Mouse (Mus musculus) G1E (cell line): ENCODE results near the gene Cltb. TPM values are rescaled to one million over a fixed set of nuclear protein-coding genes. Genes with fewer than 3 reads are reported as not detected.
"Not testable (repeated sequence)": the region's sequence is repeated elsewhere in the genome, so short reads cannot be mapped to it uniquely, and the experiment has no call there.

Source experiments
- ATAC-seq: 2 replicates; pipeline ENCODE4 v1.8.0; 2016; ENCODE audit warnings: mild to moderate bottlenecking; ENCODE audit not compliant: insufficient number of reproducible peaks, poor library complexity, low FRiP score, severe bottlenecking; ENCODE audit errors: extremely low read depth
- DNase-seq: peaks from one replicate; pipeline ENCODE4 v3.0.0; 2012; ENCODE audit warnings: low spot score
- H3K27me3 ChIP-seq: 2 replicates; pipeline ENCODE4 v1.6.1; 2012; ENCODE audit warnings: mild to moderate bottlenecking, low read length, inconsistent platforms; ENCODE audit not compliant: insufficient read depth
- H3K36me3 ChIP-seq: replicated peaks from 2 replicates; pipeline ENCODE3; 2012; ENCODE audit warnings: mild to moderate bottlenecking, inconsistent platforms
- H3K4me1 ChIP-seq: 2 replicates; pipeline ENCODE4 v1.6.1; 2012; ENCODE audit warnings: low read depth, low read length, inconsistent platforms, mixed read lengths; ENCODE audit not compliant: insufficient read depth
- H3K4me3 ChIP-seq: 2 replicates; pipeline ENCODE4 v1.5.1; 2012; ENCODE audit warnings: low read depth, mild to moderate bottlenecking, inconsistent platforms, low read length, moderate library complexity, mixed read lengths
- H3K9me3 ChIP-seq: replicated peaks from 2 replicates; pipeline ENCODE4 v1.6.1; 2012; ENCODE audit warnings: inconsistent platforms
- CTCF ChIP-seq: IDR thresholded peaks from 2 replicates; pipeline ENCODE4 v1.5.1; 2012; ENCODE audit warnings: low read depth, low read length, inconsistent platforms, mixed read lengths
- GATA1 ChIP-seq: IDR thresholded peaks from 2 replicates; pipeline ENCODE4 v1.6.1; 2012; ENCODE audit warnings: borderline replicate concordance, low read length, inconsistent platforms, mixed read lengths
- GATA2 ChIP-seq: IDR thresholded peaks from 2 replicates; pipeline ENCODE4 v1.6.1; 2012; ENCODE audit warnings: low read depth, low read length, inconsistent platforms, borderline replicate concordance
- POLR2AphosphoS5 ChIP-seq: IDR thresholded peaks from 2 replicates; pipeline ENCODE4 v1.6.1; 2012; ENCODE audit warnings: low read depth, low read length, inconsistent platforms; ENCODE audit not compliant: insufficient replicate concordance
- TAL1 ChIP-seq: conservative IDR thresholded peaks from 2 replicates; pipeline ENCODE4 v1.6.1; 2012; ENCODE audit warnings: low read depth, low read length, inconsistent platforms, mixed read lengths
- polyA plus RNA-seq: library from polyadenylated mRNA; stranded (reverse); fragments of >175 nt; gene quantifications from 2 replicates; pipeline ENCODE4 v1.2.3, GENCODE M21; 2012
- total RNA-seq, 2 experiments: library from RNA; stranded (forward) in 1 of 2; stranded (reverse) in 1 of 2; fragments of 200-1000 nt in 1 of 2; fragments of >200 nt in 1 of 2; fragmentation: Nextera tagmentation in 1 of 2; gene quantifications; 2 replicates each; pipeline ENCODE4 v1.2.3; 2014 to 2017

The Cltb gene
- total and polyA plus RNA-seq, 3 experiments, result 8.7 to 49.8 (median 33.6) TPM

DNA sequence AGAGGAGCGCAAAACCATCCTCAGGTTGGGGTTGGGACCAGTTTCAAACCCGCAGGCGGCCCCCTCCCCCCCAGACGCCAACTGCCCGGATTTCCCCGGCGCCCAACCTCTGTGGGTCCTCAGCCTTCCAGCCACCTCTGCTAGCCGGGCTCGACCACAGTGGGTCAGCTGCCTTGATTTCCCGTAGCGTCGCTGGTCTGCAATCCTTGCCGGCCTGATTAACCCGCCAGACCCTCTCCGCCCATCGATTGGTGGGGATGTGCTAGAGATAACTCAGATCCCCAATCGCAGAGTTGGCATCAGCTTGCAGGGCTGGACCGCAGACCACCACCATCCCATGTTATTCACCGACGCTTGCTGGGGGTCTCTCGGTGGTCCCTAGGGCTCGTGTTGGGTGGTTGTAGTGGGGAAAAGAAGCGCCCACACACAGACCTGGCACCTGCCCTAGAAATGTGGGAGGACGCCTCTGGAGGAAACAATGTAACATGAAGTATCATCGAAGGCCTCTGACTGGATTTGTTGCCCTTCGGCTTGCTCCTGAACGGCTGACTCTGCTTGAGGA is 10.9 kb upstream of the Cltb start:
- DNase-seq (peak; percentile 25), ATAC-seq (no peak)
- Histone ChIP-seq H3K36me3 (peaks cover 28% of the 10 kb centered on the region), H3K4me3 (peak overlapping the region; percentile 99), H3K9me3 (no peaks in the 10 kb centered on the region), H3K27me3 (peaks cover 2% of the 10 kb centered on the region; the same call in 1 of the 2 replicates), H3K4me1 (peaks cover 31% of the 10 kb centered on the region)
- TF ChIP-seq GATA1 (no peak), CTCF (no peak), POLR2AphosphoS5 (no peak), TAL1 (no peak), GATA2 (no peak)

GRCm38 (mm10) chr13:54621155-54621932 is 10.2 kb upstream of the Cltb start, which contains the start of gene Faf2:
TSS of gene Faf2 (plus strand) at chr13:54621784.
- Histone ChIP-seq H3K9me3 (no peaks in the 10 kb centered on the region), H3K27me3 (peaks cover 4% of the 10 kb centered on the region; the same call in 1 of the 2 replicates), H3K36me3 (peaks cover 21% of the 10 kb centered on the region), H3K4me3 (peak within 1 kb of the TSS; percentile 99), H3K4me1 (peaks cover 28% of the 10 kb centered on the region)
- ATAC-seq (peak; percentile 94), DNase-seq (peak; percentile 88)
- TF ChIP-seq TAL1, result no peak
- TF ChIP-seq GATA1, result no peak
- TF ChIP-seq CTCF, result peak; percentile 57
- TF ChIP-seq POLR2AphosphoS5, result no peak
- TF ChIP-seq GATA2, result no peak

- no peak for ATAC-seq
- H3K36me3 ChIP-seq, result no peaks in the 10 kb centered on the region
- no peaks in the 10 kb centered on the region for H3K9me3 ChIP-seq
- peaks cover 7% of the 10 kb centered on the region for H3K27me3 ChIP-seq
- no peak overlapping the region for H3K4me3 ChIP-seq
- H3K4me1 ChIP-seq, result peaks cover 7% of the 10 kb centered on the region
- DNase-seq, result no peak
- TF ChIP-seq GATA1 (no peak), CTCF (peak; percentile 8; the same call in 1 of the 2 replicates)
Observed at GRCm38 (mm10) chr13:54616998-54617397, 5.9 kb upstream of the Cltb start.

DNA sequence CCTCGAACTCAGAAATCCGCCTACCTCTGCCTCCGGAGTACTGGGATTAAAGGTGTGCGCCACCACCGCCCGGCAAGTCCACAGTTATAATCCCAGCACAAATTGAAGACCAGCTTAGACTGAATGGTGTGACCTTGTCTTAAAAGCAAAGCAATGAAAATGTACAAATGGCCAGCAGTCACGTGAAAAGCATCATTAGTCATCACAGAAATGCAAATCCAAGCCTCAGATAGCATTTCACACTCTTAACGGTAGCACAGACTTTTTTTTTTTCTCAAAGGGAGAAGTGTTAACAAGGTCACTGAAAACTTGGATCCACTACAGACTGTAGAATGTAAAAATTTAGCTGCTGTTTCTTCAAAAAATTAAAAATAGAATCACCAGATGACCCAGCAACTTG is 5.2 kb upstream of the Cltb start:
- H3K27me3 ChIP-seq, result peaks cover 7% of the 10 kb centered on the region
- H3K36me3 ChIP-seq, result no peaks in the 10 kb centered on the region
- H3K4me1 ChIP-seq, result peaks cover 11% of the 10 kb centered on the region
- TF ChIP-seq GATA2 (no peak), GATA1 (no peak), CTCF (no peak), TAL1 (no peak), POLR2AphosphoS5 (no peak)
- no peaks in the 10 kb centered on the region for H3K9me3 ChIP-seq
- ATAC-seq (no peak), DNase-seq (no peak)
- H3K4me3 ChIP-seq, result no peak overlapping the region

- H3K27me3 ChIP-seq, H3K4me3 ChIP-seq, ATAC-seq, H3K36me3 ChIP-seq, DNase-seq, H3K9me3 ChIP-seq: not testable (repeated sequence)
- peaks cover 26% of the 10 kb centered on the region for H3K4me1 ChIP-seq
Observed at GRCm38 (mm10) chr13:54613141-54613540, 2.0 kb upstream of the Cltb start.

GRCm38 (mm10) chr13:54610613-54610971 is 552 bp downstream of the Cltb start:
- Histone ChIP-seq H3K4me3 (peak overlapping the region; percentile 77), H3K4me1 (peaks cover 29% of the 10 kb centered on the region), H3K9me3 (no peaks in the 10 kb centered on the region), H3K27me3 (peaks cover 3% of the 10 kb centered on the region; the same call in 1 of the 2 replicates), H3K36me3 (peaks cover 29% of the 10 kb centered on the region)
- DNase-seq (peak; percentile 14), ATAC-seq (no peak)
- TF ChIP-seq GATA2, result no peak
- no peak for TF ChIP-seq TAL1
- TF ChIP-seq GATA1, result no peak
- TF ChIP-seq POLR2AphosphoS5, result no peak
- TF ChIP-seq CTCF, result no peak
